Mouse (Mus musculus) cerebellum, adult (tissue): ENCODE measurements around the gene Sgta.
"Not testable (repeated sequence)": the region's sequence is repeated elsewhere in the genome, so short reads cannot be mapped to it uniquely, and the experiment has no call there.

Experiments used
- ATAC-seq: cut with Nextera tagmentation; 2 replicates; pipeline ENCODE4 v1.9.2; 2017; ENCODE audit warnings: mild to moderate bottlenecking, moderate library complexity, mixed read lengths; ENCODE audit not compliant: insufficient number of reproducible peaks, low FRiP score, low TSS enrichment

Gene Sgta

DNA sequence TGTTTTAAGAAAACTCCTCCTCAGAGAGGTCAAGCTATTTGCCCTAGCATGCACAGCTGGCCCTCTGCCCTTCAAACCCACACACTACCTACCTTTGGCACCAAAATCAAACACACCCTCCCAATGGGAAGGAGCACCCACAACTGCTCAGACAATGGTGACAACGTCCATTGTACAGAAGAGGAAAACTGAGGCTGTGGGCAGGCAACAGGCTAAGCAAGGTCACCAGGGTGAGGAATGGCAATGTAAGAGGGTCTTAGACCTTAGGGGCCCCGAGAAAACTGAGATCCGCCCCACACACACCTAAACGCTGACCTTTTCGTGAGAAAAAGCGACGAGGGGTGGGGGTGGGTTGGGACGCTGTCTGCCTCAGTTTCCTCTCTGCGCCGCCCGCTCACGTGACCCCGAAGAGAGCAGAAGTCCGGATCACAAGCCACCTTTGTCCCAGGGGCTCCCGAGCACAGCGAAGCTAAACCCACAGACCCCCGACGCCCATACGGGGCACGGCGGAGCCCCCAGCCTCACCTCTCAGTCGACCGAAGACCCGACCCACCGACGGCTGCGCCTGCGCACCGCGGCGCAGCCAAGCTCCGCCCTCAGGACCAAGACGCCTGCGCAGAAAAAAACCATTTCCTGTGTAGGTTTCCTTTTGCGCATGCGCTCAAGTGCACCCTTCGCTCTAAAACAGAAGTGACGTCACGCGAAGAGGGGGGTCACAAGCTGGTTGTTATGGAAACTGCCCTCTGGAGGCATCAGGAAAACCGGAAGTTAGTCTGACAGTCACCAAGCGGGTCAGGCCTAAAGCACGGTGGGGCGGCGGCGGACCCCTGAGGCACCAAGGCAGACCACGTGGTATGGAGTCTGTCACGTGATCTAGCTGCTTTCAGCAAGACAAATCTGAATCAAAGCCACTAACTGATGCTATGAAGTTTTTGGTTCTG lies at the start of gene Sgta:
Sgta (minus strand) TSS at position 579 of the 941 bp plus-strand sequence.
- ATAC-seq = peak; percentile 92

DNA sequence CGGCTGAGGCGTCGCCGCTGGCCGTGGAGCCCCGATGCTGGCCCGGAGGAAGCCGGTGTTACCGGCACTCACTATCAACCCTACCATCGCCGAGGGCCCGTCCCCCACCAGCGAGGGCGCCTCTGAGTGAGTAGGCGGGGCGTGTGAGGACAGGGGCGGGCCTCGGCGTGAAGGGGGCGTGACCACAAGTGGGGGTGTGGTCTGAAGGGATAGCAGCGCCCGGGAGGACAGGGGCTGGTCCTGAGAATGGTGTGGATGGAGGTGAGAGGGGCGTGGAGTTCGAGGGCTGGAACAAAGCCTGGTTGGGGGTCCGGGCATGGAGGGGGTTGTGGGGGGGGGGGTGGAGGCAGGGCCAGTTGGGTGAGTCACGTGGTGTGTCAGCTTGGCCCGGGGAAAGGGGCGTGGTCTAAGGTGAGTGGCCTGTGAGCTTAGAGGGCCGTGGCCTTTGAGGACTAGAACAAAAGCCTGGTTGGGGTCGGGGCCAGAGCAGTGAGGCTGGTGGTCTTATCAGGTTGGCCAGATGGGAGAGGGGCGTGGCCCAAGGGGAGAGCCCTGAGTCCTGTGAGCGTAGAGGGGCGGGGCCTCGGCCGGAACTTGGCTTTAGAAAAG lies 46.2 kb upstream of the Sgta start:
- ATAC-seq = peak; percentile 42

DNA sequence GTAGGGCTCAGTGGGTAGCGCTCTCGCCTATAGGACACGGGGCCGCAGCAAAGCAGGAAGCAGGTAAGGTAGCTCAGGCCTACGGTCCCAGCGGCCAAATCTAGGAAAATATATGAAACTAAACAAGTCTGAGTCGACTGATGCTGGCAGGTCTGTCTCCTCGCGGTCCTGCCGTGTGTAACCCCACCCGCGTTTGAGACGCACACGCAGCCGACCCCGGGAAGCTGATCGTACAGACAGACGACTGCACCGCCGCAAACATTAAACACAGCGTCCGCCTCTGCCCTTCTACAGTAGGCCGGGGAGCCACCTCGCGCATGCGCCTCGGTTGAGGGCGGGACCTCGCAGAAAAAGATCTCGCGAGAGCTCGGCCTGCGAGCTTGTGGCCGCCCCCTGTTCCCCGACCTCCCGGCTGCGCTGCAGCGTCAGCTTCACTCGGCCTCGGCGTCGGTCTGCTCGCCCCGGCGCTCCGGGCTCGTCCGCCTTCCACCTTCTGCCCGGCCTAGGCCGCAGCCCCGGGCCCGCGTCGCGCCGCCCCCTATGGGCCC lies 45.7 kb upstream of the Sgta start, which contains the start of gene Map2k2:
Map2k2 (plus strand) TSS at position 351 of the 548 bp plus-strand sequence.
- peak; percentile 92 for ATAC-seq

DNA sequence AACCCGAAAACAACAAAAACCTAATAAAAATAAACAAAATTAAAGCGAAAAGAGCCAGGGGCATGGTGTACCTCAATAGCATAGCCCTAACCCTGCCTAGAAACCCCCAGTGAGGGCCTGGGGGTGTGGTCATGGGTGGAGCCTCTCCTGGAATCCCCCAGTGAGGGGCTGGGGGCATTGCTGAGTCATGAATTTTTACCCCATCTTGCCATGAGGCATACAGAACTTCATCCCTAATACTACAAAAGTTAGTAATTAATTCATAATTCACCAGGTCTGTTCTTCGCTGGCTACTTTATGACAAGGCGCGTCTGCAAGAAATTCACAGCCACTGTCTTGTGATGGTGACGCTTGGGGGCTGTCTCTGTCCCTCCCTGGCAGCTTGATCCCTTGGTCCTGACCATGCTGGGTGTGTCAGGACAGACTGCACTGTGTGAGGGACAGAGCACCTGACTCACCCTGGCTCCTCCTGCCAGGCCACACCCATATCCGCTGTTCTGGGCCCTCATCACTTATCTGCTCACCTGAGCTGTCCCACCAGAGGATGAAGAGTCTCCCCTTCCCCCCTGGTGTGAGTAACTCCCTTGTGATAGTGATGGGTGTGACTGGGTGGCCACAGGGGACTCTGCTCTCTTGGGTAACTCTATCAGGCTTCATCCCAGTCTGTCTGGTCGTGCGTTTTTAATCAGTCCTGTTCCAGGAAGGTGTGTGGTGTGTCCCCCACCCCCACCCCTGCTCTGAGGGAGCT lies 35.1 kb upstream of the Sgta start:
- no peak for ATAC-seq

DNA sequence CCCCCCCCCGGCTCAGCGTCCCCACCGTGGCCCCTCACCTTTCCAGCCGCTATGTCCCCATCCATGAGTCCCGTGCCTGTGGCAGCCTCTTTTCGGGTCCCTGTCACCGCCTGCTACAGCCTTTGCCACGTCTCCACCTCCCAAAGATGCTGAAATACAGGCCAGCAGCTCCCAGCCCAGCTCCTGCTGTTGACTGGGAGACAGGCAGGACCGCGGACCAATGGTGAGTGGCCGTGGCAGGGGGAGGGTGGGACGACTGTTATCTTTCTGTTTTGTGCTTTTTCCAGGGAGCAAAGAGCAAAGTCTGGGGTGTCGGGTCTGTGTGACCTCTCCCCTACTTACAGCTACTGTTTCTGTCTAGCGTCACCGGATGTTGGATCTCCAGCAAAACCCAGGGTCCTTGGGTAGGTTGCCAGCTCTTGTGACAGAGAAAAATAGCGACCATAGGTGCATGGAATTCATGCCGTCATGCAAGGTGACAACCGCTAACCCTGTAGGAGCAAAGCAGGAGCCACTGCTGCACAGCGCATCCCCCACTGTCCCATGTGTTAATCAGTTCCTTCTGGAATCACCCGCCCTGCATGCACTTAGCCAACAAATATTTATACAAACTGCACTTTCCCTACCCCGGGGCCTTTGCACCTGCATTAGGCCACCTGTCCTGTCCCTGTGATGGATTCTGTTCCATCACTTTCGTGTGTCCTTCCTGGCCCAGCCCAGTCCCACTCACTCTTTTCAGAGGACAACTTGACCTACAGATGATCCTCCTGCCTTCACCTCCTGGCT lies 32.7 kb upstream of the Sgta start:
- no peak for ATAC-seq

DNA sequence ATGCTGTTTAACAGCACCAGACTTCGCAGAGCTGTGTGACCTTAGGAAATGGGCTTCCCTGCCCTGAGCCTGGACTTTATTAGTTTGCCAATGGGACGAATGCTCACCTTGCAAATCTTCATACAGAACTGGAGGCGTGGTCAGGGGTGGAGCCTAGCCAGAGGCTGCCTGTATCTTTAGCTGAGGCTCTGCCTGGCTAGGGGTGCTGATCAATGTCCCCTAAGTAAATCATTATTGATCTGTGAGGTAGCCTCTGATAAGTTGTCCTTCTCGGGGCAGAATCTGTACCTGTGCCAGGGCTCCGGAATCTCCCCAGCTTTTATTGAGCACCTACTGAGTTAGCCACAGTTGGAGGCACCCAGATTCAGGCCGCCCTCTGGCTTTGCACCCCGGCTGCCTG lies 30.6 kb upstream of the Sgta start:
- no peak for ATAC-seq

DNA sequence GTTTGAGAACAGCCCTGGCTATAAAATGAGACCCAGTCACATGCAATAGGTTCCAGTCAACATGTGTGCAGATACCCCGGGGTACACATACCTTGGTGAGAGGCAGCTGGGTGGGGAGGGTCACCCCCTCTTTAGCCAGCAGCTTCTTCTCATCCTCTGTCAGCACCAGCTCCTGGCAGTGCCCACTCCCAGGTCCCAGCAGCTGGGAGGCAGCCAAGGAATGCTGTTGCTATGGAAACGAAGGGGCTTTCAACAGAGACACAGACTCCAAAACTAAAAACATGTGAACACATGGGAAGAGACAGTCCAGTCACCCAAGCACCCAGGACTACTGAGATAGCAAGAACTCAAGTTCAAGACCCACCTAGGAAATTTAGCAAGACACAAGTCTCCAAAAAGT lies 29.2 kb upstream of the Sgta start:
- ATAC-seq = no peak

DNA sequence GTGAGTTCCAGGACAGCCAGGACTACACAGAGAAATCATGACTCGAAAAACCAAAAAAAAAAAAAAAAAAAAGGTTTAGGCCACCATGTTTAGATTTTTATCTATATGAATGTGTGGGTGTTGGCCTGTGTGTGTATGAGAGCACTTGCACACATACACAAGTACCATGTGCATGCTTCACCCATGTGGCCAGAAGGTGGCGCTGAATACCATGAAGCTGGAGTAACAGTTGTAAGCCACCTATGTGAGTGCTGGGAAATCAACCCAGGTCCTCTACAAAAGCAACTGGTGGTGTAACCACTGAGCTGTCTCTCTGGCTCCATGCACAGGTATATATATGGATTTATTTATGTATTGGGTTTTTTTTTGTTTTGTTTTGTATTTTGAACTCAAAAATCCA lies 27.0 kb upstream of the Sgta start:
- no peak for ATAC-seq

DNA sequence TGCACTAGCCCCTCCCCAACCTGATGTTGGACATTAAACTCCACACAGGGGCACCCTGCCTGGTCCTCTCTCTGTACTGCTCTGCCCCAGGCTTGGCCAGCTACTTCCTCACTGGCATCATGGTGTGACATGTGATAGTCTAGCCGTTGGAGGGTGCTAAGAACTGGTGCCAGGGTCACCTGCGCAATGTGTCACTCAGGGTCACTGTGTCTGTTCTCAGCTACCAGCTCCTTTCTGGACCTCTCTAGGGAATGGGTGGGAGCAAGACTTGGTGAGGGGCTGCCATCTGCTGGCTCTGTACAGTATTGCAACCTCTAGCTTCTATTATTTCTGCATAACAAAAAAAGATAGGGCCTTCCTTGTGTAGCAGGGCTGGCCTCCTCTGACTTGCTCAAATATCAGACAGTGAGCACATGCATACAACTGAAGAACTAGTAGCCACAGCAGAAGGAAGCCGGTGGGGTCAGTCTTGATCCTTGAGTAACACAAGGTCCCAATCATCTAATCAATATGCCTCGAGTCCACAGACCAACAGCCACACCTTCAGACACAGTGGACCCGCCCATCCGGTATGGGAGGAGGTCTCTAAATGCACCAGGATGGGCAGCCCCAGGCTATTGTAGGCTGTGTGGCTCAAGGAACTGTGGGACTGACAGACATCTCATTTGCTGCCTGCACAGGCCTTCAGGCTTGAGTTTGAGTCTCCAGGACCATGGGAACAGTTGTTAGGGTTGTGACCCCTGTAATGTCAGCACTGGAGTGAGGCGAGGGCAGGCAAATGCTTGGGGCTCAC lies 22.4 kb upstream of the Sgta start:
- ATAC-seq = 0 out of 2 replicates have a peak, but pooled peaks have one; percentile 24

DNA sequence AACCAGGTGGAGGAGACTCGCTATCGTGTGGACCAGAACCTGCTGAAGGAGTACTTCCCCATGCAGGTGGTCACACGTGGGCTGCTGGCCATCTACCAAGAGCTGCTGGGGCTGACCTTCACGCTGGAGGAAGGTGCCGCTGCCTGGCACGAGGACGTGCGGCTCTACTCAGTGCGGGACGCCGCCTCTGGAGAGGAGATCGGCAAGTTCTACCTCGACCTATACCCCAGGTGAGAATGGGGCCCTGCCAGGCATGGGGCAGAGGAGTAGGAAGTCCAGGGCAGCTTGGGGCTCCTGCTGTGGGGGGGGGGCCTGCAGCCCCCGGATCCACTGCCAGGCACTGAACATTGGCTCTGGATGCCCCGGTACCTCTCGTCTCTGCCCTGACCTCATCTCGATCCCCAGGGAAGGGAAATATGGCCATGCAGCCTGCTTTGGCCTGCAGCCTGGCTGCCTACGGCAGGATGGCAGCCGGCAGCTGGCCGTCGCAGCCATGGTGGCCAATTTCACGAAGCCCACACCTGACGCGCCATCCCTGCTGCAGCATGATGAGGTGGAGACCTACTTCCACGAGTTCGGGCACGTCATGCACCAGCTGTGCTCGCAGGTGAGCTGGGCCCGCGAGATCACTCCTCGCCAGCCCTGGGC lies 20.2 kb upstream of the Sgta start:
- ATAC-seq = no peak

DNA sequence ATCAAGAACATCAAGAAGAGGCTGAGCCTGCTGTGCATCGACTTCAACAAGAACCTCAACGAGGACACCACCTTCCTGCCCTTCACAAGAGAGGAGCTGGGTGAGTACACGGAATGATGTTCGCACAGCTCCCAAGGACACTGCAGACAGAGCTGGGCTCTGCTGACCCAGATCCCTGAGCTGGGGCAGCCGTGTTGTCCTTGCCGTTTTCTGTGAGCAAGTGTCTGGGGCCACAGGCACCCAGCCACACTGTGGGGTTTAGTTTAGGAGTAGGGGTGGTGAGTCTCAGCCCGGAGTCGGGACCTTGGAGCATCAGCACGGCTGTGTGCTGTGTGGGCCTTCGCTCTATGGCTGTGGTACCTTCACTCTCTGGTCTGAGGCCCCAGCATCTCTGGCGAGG lies 17.9 kb upstream of the Sgta start:
- no peak for ATAC-seq

DNA sequence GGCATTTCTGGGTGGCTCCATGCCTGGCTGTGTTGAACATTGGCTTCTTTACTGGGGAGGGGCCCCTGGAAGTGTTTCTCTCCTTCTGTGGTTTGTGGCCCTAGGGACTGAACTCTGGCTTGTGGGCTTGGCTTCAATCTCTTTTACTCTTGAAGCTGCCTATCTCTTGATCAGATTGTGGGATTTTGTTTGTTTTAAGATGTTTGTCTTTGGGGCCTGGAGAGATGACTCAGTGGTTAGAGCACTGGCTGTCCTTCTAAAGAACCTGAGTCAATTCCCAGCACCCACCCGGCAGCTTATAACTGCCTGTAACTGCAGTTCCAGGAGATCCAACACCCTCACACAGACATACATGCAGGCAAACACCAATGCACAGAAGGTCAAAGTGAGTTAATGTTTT lies 16.4 kb upstream of the Sgta start:
- no peak for ATAC-seq

DNA sequence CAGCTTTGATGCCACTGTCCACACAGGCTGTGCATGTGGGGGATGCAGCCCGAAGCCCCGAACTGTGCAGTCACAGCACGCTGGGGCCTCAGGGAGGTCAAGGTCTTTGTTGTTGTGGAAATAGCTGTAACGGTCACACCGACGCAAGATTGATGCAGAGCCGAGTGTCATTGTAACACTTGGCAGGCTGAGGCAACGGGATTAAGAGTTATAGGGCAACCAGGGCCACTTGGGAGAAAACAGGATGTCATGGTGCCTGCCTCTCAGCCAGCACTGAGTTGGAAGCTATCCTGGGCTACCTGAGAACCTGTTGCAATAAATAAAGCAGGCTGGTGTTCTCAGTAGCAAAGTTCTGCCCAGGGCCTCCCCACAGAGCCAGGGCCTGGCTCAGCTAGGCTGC lies 15.8 kb upstream of the Sgta start:
- ATAC-seq = no peak

DNA sequence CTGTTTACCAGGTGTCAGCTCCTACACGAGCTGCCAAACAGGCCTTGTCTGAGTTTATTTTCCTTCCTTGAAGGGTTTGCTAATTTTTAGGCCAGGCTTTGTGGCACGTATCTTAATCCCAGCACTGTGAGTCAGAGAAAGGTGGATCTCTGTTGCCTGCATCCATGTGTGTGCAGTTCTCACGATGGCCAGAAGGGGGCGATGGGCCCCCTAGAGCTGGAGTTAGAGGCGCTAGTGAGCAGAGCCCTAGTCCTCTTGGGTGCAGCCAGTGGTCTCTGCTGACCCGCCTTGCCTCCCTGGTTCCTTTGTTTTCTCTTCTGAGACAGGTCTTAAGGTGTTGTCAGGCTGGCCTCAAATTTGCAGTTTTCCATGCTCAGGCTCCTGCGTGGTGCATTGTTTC lies 13.5 kb upstream of the Sgta start:
- no peak for ATAC-seq

DNA sequence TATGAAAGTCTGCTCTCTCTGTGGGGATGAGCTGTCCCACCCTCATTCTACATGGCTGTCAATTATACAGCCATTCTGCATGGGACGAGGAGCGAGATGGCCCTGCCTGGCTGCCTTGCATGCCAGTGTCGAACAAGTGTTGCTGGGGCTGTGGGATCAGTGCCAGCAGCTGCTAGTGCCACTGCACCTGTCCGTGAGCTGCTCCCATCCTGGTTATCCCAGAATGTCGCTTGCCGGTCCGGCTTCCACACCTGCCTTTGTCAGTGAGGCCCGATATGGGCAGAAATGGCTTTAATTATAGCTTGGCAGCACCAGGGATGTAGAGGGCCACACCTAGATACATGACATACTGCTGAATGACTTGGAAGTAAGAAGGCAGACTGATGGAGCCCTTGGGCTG lies 12.3 kb upstream of the Sgta start:
- no peak for ATAC-seq

DNA sequence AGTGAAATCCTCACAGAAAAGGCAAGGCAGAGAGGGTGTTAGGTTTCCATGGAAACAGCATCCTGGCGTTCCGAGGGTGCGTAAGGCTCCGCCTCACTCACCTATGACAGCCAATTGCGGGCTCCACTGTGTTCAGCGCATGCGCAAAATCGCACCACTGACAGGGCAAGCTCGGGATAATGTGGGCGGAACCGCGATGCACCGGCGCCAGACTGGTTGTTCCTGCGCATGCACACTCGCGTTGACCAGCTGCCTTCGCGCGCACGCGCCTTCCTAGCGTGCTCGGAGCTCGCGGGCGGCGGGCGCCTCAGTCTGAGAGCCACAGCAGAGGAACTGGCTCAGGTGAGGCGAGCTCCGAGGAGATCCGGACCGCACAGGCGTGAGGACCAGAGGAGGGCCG lies 9.9 kb upstream of the Sgta start, which contains the start of gene Thop1:
Thop1 (plus strand) TSS at position 200 of the 400 bp plus-strand sequence.
- ATAC-seq = peak; percentile 93

DNA sequence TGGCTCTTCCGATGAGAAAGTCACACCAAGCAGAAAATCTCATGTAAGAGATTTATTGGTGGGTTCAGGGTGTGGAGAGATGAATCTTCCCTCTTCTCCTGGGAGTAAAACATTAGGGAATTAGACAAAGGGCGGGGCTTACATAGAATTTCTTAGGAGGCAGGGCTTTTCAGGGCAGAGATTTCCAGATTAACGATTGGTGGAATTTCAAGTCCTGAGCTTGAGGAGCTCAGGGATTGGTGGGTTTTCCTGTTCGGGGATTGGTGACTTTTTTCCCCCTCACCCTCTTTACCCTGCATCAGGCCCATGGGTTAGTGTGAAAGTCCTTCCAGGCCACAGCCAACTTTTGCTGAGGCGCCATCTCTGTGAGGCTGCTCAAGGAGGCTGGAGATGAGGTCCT lies 8.7 kb upstream of the Sgta start:
- no peak for ATAC-seq

DNA sequence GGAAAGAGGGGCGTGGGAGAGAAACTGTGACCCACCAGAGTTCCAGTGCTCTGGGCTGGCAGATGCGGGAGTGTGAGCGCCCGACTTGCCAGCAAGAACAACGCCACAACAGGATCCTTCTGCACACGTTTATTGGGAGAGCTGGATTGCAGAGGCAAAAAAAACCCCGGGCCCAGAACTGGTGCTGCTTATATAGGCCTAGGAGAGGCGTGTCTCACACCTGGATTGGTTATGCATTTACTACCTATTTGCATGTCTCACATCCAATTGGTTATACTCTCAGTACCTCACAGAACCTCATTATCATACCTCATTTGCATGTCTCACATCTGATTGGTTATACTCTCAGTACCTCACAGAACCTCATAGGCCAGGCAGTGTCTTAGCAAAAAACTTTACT lies 4.5 kb upstream of the Sgta start:
- not testable (repeated sequence) for ATAC-seq

DNA sequence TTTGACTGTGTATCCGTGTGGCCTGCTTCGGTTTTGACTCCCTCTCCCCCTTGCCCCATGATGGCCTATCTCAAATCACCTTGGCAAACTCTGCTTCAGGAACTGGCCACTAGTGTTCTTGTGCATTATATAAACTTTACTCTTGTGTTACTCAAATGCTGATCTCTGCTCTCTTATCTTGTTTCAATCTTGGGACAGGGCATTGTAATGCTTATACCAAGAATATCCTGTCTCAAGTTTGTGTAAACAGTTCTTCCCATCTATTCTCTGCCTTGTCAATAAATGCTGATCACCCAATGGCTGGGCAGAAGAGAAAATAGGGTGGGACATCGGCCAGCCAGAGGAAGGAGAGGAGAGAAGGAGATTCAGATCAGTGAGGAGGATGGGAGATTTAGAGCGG lies 2.7 kb upstream of the Sgta start:
- ATAC-seq = no peak
